Mouse (Mus musculus) thymus, adult 2 months (tissue): Measurements from ENCODE around the gene Prdm16.

ENCODE experiments used
- CTCF ChIP-seq: fragments of 200-500 bp; IDR thresholded peaks from 2 replicates; pipeline ENCODE4 v1.5.1; 2012; ENCODE audit warnings: mild to moderate bottlenecking, control low read depth, low read length, moderate library complexity, borderline replicate concordance; ENCODE audit not compliant: control insufficient read depth, poor library complexity, insufficient read depth; ENCODE audit errors: extremely low read depth
- POLR2A ChIP-seq: fragments of 200-500 bp; IDR thresholded peaks from 2 replicates; pipeline ENCODE4 v1.6.1; 2012; ENCODE audit warnings: mild to moderate bottlenecking, low read length, control low read depth, moderate library complexity; ENCODE audit not compliant: control insufficient read depth, poor library complexity, insufficient read depth; ENCODE audit errors: extremely low read depth

GRCm38 (mm10) chr4:154393196-154394122 lies 243.2 kb downstream of the Prdm16 start:
- no peak for TF ChIP-seq POLR2A
- TF ChIP-seq CTCF = no peak
